Mouse (Mus musculus): ENCODE data around the gene Bex1. TPM values are rescaled to one million over a fixed set of nuclear protein-coding genes. Genes with fewer than 3 reads are reported as not detected.

Gene Bex1
- polyA plus RNA-seq, 1 experiment from 2014 or later: 100 TPM

GRCm38 (mm10) chrX:136170625-136171024, 44.7 kb downstream of the Bex1 start:
- ATAC-seq (ENCODE audit: low FRiP score): no peak
- 64% methylated on average over 10 of the region's 10 CpGs for WGBS
- 0 out of 2 replicates have a peak, but pooled peaks cover 2% of the 10 kb centered on the region for H3K4me1 ChIP-seq
- H3K36me3 ChIP-seq: no peaks in the 10 kb centered on the region
- H3K27me3 ChIP-seq: no peaks in the 10 kb centered on the region
- H3K4me2 ChIP-seq (replicated peaks): peak overlapping the region; percentile 47
- H3K9ac ChIP-seq: peak overlapping the region; percentile 38
- no peak overlapping the region for H3K27ac ChIP-seq
- peak overlapping the region; percentile 53 for H3K4me3 ChIP-seq
- H3K9me3 ChIP-seq (replicated peaks): no peaks in the 10 kb centered on the region

Small RNA genes within 50 kb of the gene (microRNA-seq; reads per million reads assigned to microRNA genes)
- gene Mir6383: not detected

Other genes with a start within 250 kb of the Bex1 start
- 144 and 146 TPM in 2 replicates for gene Arxes2, start 221.7 kb downstream of the Bex1 start, polyA plus RNA-seq (2016; fragmentation: Nextera tagmentation; extraction: Ambion mirVana)
- 55.4 and 61.5 TPM in 2 replicates for gene Arxes1, start 182.1 kb downstream of the Bex1 start, polyA plus RNA-seq (2016; fragmentation: Nextera tagmentation; extraction: Ambion mirVana)
- 351 and 371 TPM in 2 replicates for gene Bex2, start 147.3 kb downstream of the Bex1 start, polyA plus RNA-seq (2016; fragmentation: Nextera tagmentation; extraction: Ambion mirVana)
- gene Nxf3, start 130.3 kb downstream of the Bex1 start, polyA plus RNA-seq (2016; fragmentation: Nextera tagmentation; extraction: Ambion mirVana): not detected in 2 replicates
- gene Bex4, start 76.5 kb downstream of the Bex1 start, polyA plus RNA-seq (2016; fragmentation: Nextera tagmentation; extraction: Ambion mirVana): 71.4 and 77.7 TPM in 2 replicates
- 168 and 189 TPM in 2 replicates for gene Tceal8, start 43.2 kb downstream of the Bex1 start, polyA plus RNA-seq (2016; fragmentation: Nextera tagmentation; extraction: Ambion mirVana)
- 13.9 and 16.1 TPM in 2 replicates for gene Tceal5, start 11.6 kb downstream of the Bex1 start, polyA plus RNA-seq (2016; fragmentation: Nextera tagmentation; extraction: Ambion mirVana)
- gene Tceal7, start 734 bp downstream of the Bex1 start, polyA plus RNA-seq (2016; fragmentation: Nextera tagmentation; extraction: Ambion mirVana): 2.1 and 7.2 TPM in 2 replicates
- gene Tceal9, start 29.6 kb upstream of the Bex1 start, polyA plus RNA-seq (2016; fragmentation: Nextera tagmentation; extraction: Ambion mirVana): 411 and 443 TPM in 2 replicates
- 656 and 680 TPM in 2 replicates for gene Bex3, start 54.7 kb upstream of the Bex1 start, polyA plus RNA-seq (2016; fragmentation: Nextera tagmentation; extraction: Ambion mirVana)

Data from hindbrain, embryonic 12.5 days (tissue).